Mouse (Mus musculus) spleen, adult 2 months (tissue): ENCODE data around the gene Stox2.

Source experiments
- CTCF ChIP-seq: fragments of 200-500 bp; IDR thresholded peaks from 2 replicates; pipeline ENCODE4 v1.5.1; 2011; ENCODE audit warnings: mild to moderate bottlenecking, inconsistent platforms; ENCODE audit not compliant: insufficient read depth, insufficient read length, insufficient replicate concordance; ENCODE audit errors: extremely low read depth
- POLR2A ChIP-seq: fragments of 200-500 bp; IDR thresholded peaks from 2 replicates; pipeline ENCODE4 v1.6.1; 2011; ENCODE audit warnings: low read depth, low read length, inconsistent platforms

DNA sequence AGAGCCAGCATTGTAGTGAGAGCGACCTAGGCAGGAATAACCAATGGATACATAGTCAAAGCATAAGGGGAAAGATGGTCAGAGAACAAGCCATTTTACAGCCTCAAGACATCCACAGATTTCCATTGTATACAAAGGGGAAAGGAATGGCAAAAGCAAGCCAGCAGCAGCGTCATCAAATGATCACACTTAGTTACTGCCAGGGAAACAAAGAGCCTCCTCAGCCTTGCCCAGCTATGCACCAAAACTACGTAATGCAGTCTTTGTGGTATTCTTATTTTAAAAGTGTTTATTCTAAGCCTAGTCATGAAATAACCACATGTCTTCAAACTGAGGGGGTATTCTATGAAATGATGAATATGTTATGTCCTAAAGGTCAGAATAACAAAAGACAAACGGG is 201.0 kb downstream of the Stox2 start:
- TF ChIP-seq POLR2A = no peak
- no peak for TF ChIP-seq CTCF
